Mouse (Mus musculus): ENCODE measurements around the gene Inpp5d.

GRCm38 (mm10) chr1:87765741-87766140, 145.6 kb downstream of the Inpp5d start:
- no peak for TF ChIP-seq TAL1 (IDR thresholded peaks at IDR 0.05; ENCODE audit: low read length)
- no peak for TF ChIP-seq GATA1 (IDR thresholded peaks at IDR 0.05; ENCODE audit: low read length)

All from erythroblast, embryonic 14.5 days (primary cell).